Mouse (Mus musculus) fibroblast of lung, adult 2 months (primary cell): ENCODE results near the gene Hip1.

Experiments used
- DNase-seq: peaks from one replicate; pipeline ENCODE4 v3.0.0-alpha.2; 2011; ENCODE audit warnings: low read depth

The Hip1 gene

DNA sequence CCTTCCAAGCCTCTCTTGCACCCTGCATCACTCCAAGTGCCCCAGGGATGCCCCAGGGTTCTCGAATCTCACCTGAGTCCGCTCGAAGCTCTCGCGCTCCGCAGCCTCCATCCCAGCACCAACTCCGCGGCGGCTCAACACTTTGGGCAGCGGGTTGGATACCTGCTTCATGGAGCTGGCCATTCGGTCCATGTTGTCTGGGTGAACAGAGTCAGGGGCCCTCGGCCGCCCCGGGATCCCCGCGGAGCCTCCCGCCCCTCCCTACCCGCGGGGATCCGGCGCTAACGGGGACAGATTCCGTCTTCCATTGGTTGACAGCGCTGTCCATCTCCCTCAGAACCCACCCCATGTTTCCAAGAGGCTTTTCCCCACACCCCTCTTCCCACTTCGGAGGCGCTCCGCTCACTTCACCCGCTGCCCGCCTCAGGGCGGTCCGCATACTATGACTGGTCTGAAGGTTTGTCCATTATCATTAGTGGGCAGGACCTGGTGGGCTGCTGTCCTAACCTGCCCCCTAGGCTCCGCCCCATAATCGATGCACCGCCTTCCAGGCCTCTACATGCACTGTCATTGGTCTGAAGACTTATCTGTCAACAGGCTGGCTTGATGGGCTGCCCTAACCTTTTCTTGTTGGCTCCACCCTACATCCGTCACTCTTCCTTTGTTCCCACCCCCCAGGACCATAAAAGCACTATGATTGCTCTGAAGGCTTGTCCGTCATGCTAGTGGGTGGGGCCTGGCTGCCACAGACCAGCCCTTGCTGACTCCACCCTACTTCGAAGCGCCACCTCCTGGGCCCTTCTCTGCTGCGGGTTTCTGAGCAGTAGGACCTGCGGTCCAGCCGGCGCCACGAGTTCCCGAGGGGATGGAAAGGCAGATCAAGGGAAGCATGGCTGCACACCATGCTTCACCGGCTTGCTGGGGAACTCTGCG is at the start of gene Hip1:
TSS of gene Hip1 (minus strand) at position 256 of the 933 bp plus-strand sequence.
- peak; percentile 100 for DNase-seq

- DNase-seq, result no peak
Observed at GRCm38 (mm10) chr5:135589996-135590784, 45.3 kb upstream of the Hip1 start.

GRCm38 (mm10) chr5:135587764-135588163 is 42.8 kb upstream of the Hip1 start:
- DNase-seq, result no peak

DNA sequence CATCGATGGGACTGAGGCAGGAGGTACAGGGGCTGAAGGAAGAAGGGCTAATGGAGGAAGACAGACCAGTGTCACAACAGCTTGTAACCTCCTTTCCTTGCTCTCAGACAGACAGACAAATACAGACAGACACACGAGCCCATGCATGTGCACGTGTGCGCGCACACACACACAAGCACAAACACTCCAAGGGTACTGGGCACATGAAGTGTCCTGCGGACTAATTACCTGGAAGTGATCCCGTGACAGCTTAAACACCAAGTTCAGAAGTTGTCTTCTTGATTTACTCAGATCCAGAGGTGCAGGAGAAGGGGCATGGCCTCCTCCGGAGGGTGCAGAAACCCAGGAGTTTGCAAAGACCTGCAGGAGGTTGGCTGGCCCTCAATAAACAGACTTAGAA is 40.8 kb upstream of the Hip1 start:
- DNase-seq, result no peak

GRCm38 (mm10) chr5:135582330-135582729 is 37.4 kb upstream of the Hip1 start:
- DNase-seq, result peak; percentile 8

GRCm38 (mm10) chr5:135579331-135579751 is 34.4 kb upstream of the Hip1 start:
- DNase-seq, result no peak

DNA sequence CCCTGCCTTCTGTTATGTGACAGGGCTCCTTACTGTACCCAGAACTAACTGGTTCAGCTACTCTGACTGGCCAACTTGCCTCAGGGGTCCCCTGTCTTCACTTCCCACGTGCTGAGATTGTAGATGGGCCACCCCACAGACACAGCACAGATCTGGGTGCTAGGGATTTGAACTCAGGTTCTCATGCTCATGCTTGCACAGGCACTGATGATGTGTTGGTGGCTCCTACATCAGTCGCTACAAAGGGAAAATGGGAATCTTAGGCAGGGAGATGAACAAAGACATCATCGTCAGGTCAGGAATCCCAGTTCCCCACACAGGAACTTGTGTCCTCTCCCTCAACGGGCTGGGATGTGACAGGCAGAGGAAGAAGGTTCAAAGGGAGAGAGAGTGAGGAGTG is 31.1 kb upstream of the Hip1 start:
- no peak for DNase-seq

DNA sequence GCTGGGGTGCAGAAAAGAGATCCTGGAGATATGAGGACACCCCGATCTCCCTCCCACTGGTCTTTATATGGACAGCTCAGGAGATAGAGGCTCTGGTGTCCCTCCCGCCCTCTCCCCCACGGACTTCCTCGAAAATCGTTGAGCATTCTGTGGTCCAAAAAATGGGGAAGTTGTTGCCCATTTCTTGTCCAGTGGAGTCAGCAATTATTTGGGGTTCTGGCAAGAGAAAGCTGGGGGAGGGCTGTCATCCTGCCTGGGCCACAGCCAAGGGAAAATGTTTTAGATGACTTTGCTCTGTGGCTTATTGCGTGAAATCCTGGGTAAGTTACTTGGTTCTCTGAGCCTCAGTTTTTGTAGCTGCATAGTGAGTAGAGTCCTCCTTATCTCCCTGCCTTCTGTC is 28.1 kb upstream of the Hip1 start, which contains the start of gene Ccl24:
TSS of gene Ccl24 (minus strand) at position 44 of the 400 bp plus-strand sequence.
- DNase-seq, result no peak

- DNase-seq, result no peak
Observed at GRCm38 (mm10) chr5:135568698-135569097, 23.8 kb upstream of the Hip1 start.

DNA sequence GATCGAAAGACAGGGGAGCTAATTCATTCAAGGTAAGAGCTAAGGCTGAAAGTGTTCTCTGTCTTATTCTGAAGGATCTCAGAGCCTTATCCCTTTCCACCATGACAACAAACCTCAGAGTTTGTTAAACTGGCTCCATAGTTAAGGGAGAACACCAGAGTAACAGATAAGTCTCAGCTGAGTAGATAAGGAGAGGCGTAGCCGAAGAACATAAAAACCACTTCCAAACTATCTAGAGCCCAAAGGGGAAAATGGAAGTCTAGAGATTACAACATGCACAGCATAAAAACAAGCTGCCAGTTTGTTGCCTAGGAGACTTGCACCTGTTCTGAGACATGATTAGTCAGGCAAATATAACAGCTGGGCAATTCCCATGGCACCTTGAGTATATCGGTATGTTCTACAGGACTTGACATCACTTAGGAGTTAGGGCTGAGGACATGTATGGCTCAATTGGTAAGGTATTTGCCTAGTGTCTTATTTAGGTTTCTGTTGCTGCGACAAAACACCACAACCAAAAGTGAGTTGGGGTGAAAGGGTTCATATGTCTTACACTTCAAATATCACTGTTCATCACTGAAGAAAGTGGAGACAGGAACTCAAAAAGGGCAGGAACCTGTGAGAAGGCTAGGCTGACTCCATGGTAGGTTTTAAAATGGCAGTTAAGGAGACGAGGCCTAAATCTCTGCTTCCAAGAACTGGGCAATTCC is 22.8 kb upstream of the Hip1 start:
- no peak for DNase-seq

- DNase-seq, result no peak
Observed at GRCm38 (mm10) chr5:135563469-135563868, 18.5 kb upstream of the Hip1 start, which contains the start of gene Ccl26. Gene Ccl26 (minus strand): TSS chr5:135563569.

DNA sequence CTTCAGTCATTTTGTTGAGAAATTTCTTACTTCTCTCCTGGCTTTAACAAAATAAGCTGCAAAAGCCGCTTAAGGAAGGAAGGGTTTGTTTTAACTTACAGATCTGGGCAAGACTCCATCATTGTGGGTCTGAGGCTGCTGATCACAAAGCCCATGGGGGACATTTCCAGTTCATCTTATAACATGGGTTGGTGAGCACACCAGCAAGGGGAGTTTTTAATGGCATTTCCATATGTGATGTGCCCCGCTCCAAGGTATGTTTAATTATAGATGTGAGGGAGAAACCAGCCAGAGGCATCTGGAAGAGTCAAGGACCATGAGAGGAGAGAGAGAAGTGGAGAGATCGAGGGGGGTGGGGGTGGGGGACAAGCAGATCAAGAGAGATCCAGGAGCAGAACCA is 12.8 kb upstream of the Hip1 start:
- DNase-seq, result no peak

- DNase-seq, result no peak
Observed at GRCm38 (mm10) chr5:135557051-135557450, 12.1 kb upstream of the Hip1 start.

DNA sequence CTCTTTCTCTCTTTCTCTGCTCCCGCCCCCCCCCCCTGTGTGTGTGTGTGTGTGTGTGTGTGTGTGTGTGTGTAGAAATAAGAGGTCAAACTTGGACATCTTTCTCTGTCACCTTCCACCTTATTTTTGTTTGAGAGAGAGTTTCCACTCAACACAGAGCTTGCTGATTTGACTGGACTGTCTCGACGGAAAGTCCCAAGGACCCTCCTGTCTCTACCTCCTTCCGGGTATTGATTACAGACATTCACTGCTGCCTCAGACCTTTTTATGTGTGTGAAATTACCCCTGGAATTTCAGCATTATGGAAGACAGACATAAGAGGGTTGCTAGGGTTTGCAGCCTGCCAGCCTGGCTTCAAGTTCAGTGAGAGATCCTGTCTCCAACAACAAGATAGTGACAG is 11.3 kb upstream of the Hip1 start:
- no peak for DNase-seq

- DNase-seq, result no peak
Observed at GRCm38 (mm10) chr5:135551591-135551990, 6.7 kb upstream of the Hip1 start.

DNA sequence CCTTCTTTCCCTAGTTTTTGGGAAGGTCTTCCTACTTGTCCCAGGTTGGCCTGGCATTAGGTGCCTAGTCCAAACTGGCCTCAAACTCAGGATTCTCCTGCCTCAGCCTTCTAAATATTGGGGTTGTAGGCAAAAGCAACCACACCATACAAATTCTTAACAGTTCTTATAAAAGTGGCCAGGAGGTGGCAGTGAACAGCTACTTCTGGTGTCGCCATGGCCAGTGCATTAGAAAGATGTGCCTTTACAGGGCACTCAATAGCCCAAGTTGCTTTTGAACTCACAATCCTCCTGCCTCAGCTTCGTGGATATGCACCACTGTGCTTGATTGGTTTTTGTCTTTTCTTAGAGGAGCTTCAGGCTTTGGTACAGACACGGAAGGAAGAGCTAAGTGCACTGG is 6.0 kb upstream of the Hip1 start:
- DNase-seq, result no peak

- no peak for DNase-seq
Observed at GRCm38 (mm10) chr5:135547990-135548389, 3.1 kb upstream of the Hip1 start.

GRCm38 (mm10) chr5:135544032-135544558 is 825 bp downstream of the Hip1 start:
- DNase-seq, result no peak

DNA sequence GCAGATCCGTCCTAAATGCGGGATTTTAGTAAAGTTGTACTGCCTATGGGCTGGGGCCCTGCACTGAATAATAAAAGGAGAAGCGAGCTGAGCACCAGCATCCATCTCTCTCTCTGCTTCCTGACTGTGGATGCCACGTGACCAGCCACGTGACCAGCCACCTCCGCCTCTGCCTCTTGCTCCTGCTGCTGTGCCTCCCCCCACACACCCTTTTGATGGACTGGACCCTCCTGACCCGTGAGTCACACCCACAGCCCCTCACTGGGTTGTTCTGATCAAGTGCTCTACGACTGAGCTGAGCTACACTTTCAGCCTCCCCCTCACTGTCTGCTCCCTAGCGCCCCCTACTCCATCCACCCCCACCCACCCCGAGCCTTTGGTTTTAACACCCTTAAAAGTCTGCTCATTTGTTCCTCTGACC is 7.1 kb downstream of the Hip1 start:
- DNase-seq, result no peak

DNA sequence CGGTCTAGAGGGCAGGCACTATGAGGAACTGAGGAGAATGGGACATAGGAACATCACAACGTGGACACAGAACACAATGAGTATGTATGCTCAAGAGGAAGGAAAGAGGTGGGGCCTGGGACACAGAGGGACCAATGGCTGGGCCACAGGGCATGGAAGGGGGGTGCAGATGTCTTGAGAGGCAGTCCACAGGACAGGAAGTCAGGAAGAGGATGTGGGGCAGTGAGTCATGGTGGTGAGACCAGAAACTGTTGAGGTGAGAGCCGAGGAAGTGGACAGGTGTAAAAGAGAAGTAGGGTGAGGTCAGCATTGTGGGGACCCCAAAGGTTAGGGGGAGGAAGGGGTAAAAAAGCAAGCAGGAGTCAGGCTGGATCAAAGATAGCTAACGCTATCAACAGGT is 7.6 kb downstream of the Hip1 start:
- no peak for DNase-seq

DNA sequence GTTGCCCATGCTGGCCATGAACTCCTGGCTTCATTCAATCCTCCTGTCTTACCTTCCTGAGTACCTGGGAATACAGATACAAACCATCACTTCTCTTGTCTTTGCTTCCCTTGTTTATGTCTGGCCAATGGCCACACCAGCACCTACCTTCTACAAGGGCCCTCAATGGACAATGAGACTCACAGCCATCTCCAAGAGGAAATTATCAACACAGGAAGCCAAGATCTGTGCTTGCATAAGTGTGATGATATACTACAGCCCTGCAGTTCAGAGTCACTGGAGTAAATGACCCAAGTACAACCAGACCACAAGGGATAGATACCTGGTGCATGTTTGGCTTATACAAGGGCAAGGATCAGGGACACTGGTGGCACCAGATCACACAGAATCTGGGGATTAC is 9.1 kb downstream of the Hip1 start:
- no peak for DNase-seq

- peak; percentile 78 for DNase-seq
Observed at GRCm38 (mm10) chr5:135533431-135533830, 11.5 kb downstream of the Hip1 start.
